12 mouse cellular contexts compared by ENCODE assay signal in genomic region chr9:49935555-49936376, GRCm38 (mm10).
DNase-seq lines count a peak whose midpoint lies in the region; ATAC-seq and TF ChIP-seq lines count a peak whose summit lies in the region.
"Had no signal": no experiment of that assay in that cellular context is flagged by ENCODE, and none has a peak within 500 bp of the region (broad histone marks: within the 10 kb centered on the region; RNA-seq: fewer than 3 reads in every experiment).

No protein-coding gene starts in this region.

- peak; percentile 83 for ATAC-seq in embryonic facial prominence, embryonic 15.5 days (ENCODE audit: insufficient number of reproducible peaks, low FRiP score, low TSS enrichment, low read depth)
- no peak for ATAC-seq in liver, embryonic 12.5 days
- ATAC-seq: Patski had no signal

- H3K27me3 ChIP-seq in E14TG2a.4 (ENCODE audit: insufficient read depth, low read length), result no peaks in the 10 kb centered on the region
- no peaks in the 10 kb centered on the region for H3K27me3 ChIP-seq in embryonic facial prominence, embryonic 15.5 days
- no peaks in the 10 kb centered on the region for H3K27me3 ChIP-seq in liver, embryonic 12.5 days (replicated peaks)
- H3K27me3 ChIP-seq: lung, embryonic 15.5 days; Patski had no signal

- H3K4me3 ChIP-seq in E14TG2a.4 (replicated peaks; ENCODE audit: low read length), result peak overlapping the region; percentile 46
- no peak overlapping the region for H3K4me3 ChIP-seq in embryonic facial prominence, embryonic 15.5 days (replicated peaks)
- H3K4me3 ChIP-seq in liver, embryonic 12.5 days, result no peak overlapping the region
- H3K4me3 ChIP-seq: lung, embryonic 15.5 days had no signal

- H3K27ac ChIP-seq in embryonic facial prominence, embryonic 15.5 days (replicated peaks), result peak overlapping the region; percentile 66; the same call in 1 of the 2 replicates
- H3K27ac ChIP-seq in liver, embryonic 12.5 days, result no peak overlapping the region
- H3K27ac ChIP-seq: lung, embryonic 15.5 days had no signal

- H3K9ac ChIP-seq in embryonic facial prominence, embryonic 15.5 days, result no peak overlapping the region
- H3K9ac ChIP-seq in liver, embryonic 12.5 days, result no peak overlapping the region
- H3K9ac ChIP-seq: lung, embryonic 15.5 days had no signal

- DNase-seq in embryo, embryonic 10 days (ENCODE audit: low spot score), result peak; percentile 39
- DNase-seq in embryo, embryonic 9.5 days (ENCODE audit: extremely low spot score), result no peak
- peak; percentile 23 to 46 for DNase-seq in left cerebral cortex, postnatal 36 days (ENCODE audit: low spot score in 2 of 2)
- DNase-seq in cerebellum, postnatal 10 days, result no peak
- no peak for DNase-seq in lung, postnatal 4 days
- DNase-seq: kidney, adult 11 months had no signal

- no peak overlapping the region; the same call in 1 of the 2 replicates for H3K4me2 ChIP-seq in embryonic facial prominence, embryonic 15.5 days (replicated peaks)
- no peak overlapping the region for H3K4me2 ChIP-seq in liver, embryonic 12.5 days
- H3K4me2 ChIP-seq: heart, embryonic 11.5 days; lung, embryonic 15.5 days had no signal

- no peaks in the 10 kb centered on the region for H3K9me3 ChIP-seq in E14TG2a.4 (ENCODE audit: low read length)
- H3K9me3 ChIP-seq in embryonic facial prominence, embryonic 15.5 days (replicated peaks), result no peaks in the 10 kb centered on the region
- H3K9me3 ChIP-seq in liver, embryonic 12.5 days (replicated peaks), result no peaks in the 10 kb centered on the region
- H3K9me3 ChIP-seq: lung, embryonic 15.5 days had no signal

- no peaks in the 10 kb centered on the region for H3K36me3 ChIP-seq in E14TG2a.4 (ENCODE audit: insufficient read depth, low read length)
- no peaks in the 10 kb centered on the region for H3K36me3 ChIP-seq in embryonic facial prominence, embryonic 15.5 days
- H3K36me3 ChIP-seq in liver, embryonic 12.5 days, result no peaks in the 10 kb centered on the region
- H3K36me3 ChIP-seq: lung, embryonic 15.5 days had no signal

- intact Hi-C loops in left cerebral cortex, postnatal 36 days (cut with DNase I), result loop anchor here (5.0 kb wide), 1 partner anchor 138 kb away; the partner anchor contains the start of gene Ncam1

- WGBS in embryonic facial prominence, embryonic 15.5 days, result 14% methylated on average over 9 of the region's 9 CpGs
- WGBS in liver, embryonic 12.5 days (ENCODE audit: insufficient replicate concordance), result 21% methylated on average over 9 of the region's 9 CpGs

- peaks cover 63% of the 10 kb centered on the region for H3K4me1 ChIP-seq in E14TG2a.4 (replicated peaks; ENCODE audit: low read depth, low read length)
- peaks cover 14% of the 10 kb centered on the region; the same call in 1 of the 2 replicates for H3K4me1 ChIP-seq in embryonic facial prominence, embryonic 15.5 days
- H3K4me1 ChIP-seq in liver, embryonic 12.5 days, result no peaks in the 10 kb centered on the region
- H3K4me1 ChIP-seq: lung, embryonic 15.5 days had no signal

- TF ChIP-seq CTCF in E14TG2a.4 (conservative IDR thresholded peaks at IDR 0.05; ENCODE audit: low read length), result no peak

Comparison
In these comparisons a context has a peak if more than half of its experiments do, and no peak if none do; other contexts are left out.
1. DNase-seq: peak in embryo, embryonic 10 days (single experiment) and left cerebral cortex, postnatal 36 days (2 of 2); none in embryo, embryonic 9.5 days (single experiment), cerebellum, postnatal 10 days (0 of 2) and lung, postnatal 4 days (0 of 2).